Mouse (Mus musculus) CD4-positive naive resting alpha-beta T cell, adult 57 days (primary cell): ENCODE results near the gene F11r. TPM values are rescaled to one million over a fixed set of nuclear protein-coding genes. Genes with fewer than 3 reads are reported as not detected.

Source experiments
- total RNA-seq: library from RNA; stranded (reverse); gene quantifications from one replicate; pipeline ENCODE4 v1.2.4, GENCODE M21; 2023

Gene F11r
- 1.1 TPM for total RNA-seq

GRCm38 (mm10) chr1:171437264-171438013, at the start of gene F11r:
Gene F11r, plus strand, starts transcription at chr1:171437535.

GRCm38 (mm10) chr1:171388376-171389102, 48.8 kb upstream of the F11r start, which contains the start of gene Arhgap30:
Gene Arhgap30, plus strand, starts transcription at chr1:171388954.

GRCm38 (mm10) chr1:171410947-171411484, 26.3 kb upstream of the F11r start, which contains the start of gene Usf1:
Gene Usf1, plus strand, starts transcription at chr1:171411313.

GRCm38 (mm10) chr1:171418660-171419059, 18.7 kb upstream of the F11r start, which contains the start of gene Tstd1:
Gene Tstd1, plus strand, starts transcription at chr1:171418872.

GRCm38 (mm10) chr1:171503250-171503591, 65.9 kb downstream of the F11r start, which contains the start of gene Alyref2:
Gene Alyref2, plus strand, starts transcription at chr1:171503478.

Other genes with a start within 250 kb of the F11r start
- gene Pcp4l1, start 241.3 kb upstream of the F11r start, total RNA-seq = not detected
- gene Nr1i3, start 223.6 kb upstream of the F11r start, total RNA-seq = not detected
- gene Tomm40l, start 215.0 kb upstream of the F11r start, total RNA-seq = 21.0 TPM
- gene Apoa2, start 212.5 kb upstream of the F11r start, total RNA-seq = not detected
- 15.1 TPM for gene Fcer1g, start 203.2 kb upstream of the F11r start, total RNA-seq
- not detected for gene Adamts4, start 187.1 kb upstream of the F11r start, total RNA-seq
- 115 TPM for gene Ndufs2, start 186.1 kb upstream of the F11r start, total RNA-seq
- 70.7 TPM for gene B4galt3, start 167.2 kb upstream of the F11r start, total RNA-seq
- gene Ppox, start 156.3 kb upstream of the F11r start, total RNA-seq = 52.3 TPM
- 51.6 TPM for gene Usp21, start 149.5 kb upstream of the F11r start, total RNA-seq
- gene Ufc1, start 142.5 kb upstream of the F11r start, total RNA-seq = 46.1 TPM
- 28.3 TPM for gene Dedd, start 108.4 kb upstream of the F11r start, total RNA-seq
- 28.5 TPM for gene Nit1, start 91.9 kb upstream of the F11r start, total RNA-seq
- 69.8 TPM for gene Pfdn2, start 91.9 kb upstream of the F11r start, total RNA-seq
- 0.98 TPM for gene Klhdc9, start 76.7 kb upstream of the F11r start, total RNA-seq
- gene Nectin4, start 67.4 kb upstream of the F11r start, total RNA-seq = 0.15 TPM
- 202 TPM for gene Arhgap30, start 48.6 kb upstream of the F11r start, total RNA-seq
- gene Usf1, start 26.2 kb upstream of the F11r start, total RNA-seq = 92.7 TPM
- 4.4 TPM for gene Tstd1, start 18.7 kb upstream of the F11r start, total RNA-seq
- 4.9 TPM for gene Alyref2, start 65.9 kb downstream of the F11r start, total RNA-seq
- gene Itln1, start 97.8 kb downstream of the F11r start, total RNA-seq = not detected
- 4.6 TPM for gene Cd244a, start 121.7 kb downstream of the F11r start, total RNA-seq
- gene Ly9, start 169.9 kb downstream of the F11r start, total RNA-seq = 109 TPM
- 5.5 TPM for gene Slamf7, start 215.5 kb downstream of the F11r start, total RNA-seq
- 111 TPM for gene Cd48, start 244.5 kb downstream of the F11r start, total RNA-seq